Mouse (Mus musculus): ENCODE results near the gene Idua.

Idua gene

DNA sequence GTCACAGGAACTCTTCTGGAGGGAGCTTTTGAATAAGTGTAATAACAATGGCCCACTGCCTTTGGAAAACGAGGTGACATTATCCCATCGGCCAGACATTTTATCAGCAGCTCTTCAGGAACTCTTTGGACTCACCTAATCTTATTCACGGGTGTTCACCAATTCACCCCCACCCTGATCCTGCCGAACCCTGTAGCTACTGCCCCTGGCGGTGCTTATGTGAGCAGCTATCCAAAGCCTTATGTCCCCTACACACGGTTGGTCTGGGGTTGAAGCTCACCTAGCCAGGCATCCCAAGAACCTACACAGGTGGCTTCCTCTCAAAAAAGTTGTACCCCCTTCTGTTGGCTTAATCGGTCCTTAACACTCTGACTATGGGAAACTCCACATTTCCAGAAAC lies 59.6 kb downstream of the Idua start:
- no peak for DNase-seq (ENCODE audit: low spot score in 2 of 2)

DNA sequence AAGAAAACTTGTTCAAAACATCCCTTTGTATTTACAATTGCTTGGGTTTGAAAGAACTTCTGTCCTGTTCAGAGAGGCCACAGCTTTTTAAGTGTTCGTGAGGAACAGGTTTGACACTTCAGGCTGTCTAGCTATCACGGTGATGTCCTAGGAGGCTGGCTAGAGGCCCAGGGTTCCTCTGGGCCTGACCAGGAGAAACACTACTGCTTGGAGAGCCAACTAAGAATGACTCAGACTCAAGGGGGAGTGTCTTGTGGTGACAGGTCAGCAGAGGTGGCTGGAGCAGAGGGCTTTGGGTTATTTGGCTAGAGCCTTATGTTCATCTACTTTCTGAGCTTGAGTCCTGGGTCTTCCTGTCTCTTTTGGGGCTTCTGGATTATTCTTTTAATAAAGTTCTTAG lies 63.9 kb downstream of the Idua start:
- no peak for DNase-seq (ENCODE audit: low spot score in 2 of 2)

DNA sequence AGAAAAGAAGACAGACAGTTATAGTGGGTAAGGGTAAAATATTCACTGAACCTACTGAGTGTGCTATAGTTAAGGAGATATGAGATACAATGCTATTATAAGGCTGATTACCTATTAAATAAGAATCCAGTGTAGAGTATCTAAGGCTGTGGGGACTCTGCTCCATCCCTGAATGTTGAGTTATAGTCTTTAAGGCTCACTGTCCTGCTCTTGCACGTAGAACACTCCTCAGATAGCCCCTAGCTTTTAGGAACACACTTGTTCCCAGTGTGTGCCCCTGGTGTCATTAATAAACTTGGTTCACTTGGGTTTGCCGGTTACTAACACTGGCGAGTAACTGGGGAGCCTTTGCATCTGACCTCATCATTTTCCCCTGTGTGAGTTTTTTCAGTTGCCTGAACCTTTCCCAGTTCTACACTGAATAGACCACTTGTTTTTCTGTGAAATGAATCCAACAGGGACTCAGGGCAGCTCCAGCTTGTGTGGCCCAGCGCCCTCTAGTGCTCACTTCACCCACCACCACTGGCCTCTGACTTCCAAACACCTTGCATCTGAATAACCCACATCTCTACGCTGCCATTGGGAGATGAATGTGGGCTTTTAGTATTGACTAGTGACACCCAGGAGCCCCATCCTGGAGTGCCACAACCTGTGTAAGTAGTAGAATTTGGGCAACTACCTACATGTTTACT lies 66.6 kb downstream of the Idua start:
- peak; percentile 59 to 75 for DNase-seq (ENCODE audit: low spot score in 2 of 2)

DNA sequence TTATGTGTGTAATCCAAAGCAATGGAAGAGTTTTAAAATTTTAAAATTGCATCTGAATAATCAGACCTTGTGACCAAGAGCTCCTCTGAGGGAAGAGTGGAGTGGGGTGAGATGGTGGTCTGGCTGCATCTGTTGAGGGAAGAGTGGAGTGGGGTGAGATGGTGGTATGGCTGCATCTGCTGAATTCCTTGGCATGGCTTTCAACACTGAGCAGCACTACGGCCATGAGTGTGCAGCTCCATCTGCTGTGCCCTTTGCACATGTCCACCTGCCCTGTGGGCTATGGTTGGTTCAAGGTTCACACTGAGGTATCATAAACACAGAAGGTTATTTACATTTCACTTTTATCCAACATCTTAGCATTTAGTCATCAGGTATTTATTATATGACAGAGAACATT lies 67.3 kb downstream of the Idua start:
- no peak for DNase-seq (ENCODE audit: low spot score in 2 of 2)

All from right cerebral cortex, postnatal 36 days (tissue).